Mouse (Mus musculus): Measurements from ENCODE around the gene Trh.

The Trh gene

GRCm38 (mm10) chr6:92244591-92244990 lies at the start of gene Trh:
Gene Trh (minus strand): TSS chr6:92244650.
- in situ Hi-C loops (cut with MboI, MseI): no loop called here

- in situ Hi-C loops (cut with MboI, MseI): loop anchor here (25.0 kb wide), 1 partner anchor 446 kb away; no protein-coding TSS in a partner anchor
These were observed 46.4 kb upstream of the Trh start for GRCm38 (mm10) chr6:92290826-92291225.

- in situ Hi-C loops (cut with MboI, MseI): loop anchor here (25.0 kb wide), 1 partner anchor 450 kb away; no protein-coding TSS in a partner anchor
These were observed 42.4 kb upstream of the Trh start for GRCm38 (mm10) chr6:92286889-92287288.

- in situ Hi-C loops (cut with MboI, MseI): loop anchor here (25.0 kb wide), 1 partner anchor 451 kb away; no protein-coding TSS in a partner anchor
These were observed 41.9 kb upstream of the Trh start for GRCm38 (mm10) chr6:92286258-92286888.

GRCm38 (mm10) chr6:92285559-92285958 lies 41.1 kb upstream of the Trh start:
- in situ Hi-C loops (cut with MboI, MseI): loop anchor here (25.0 kb wide), 1 partner anchor 452 kb away; no protein-coding TSS in a partner anchor

- in situ Hi-C loops (cut with MboI, MseI): loop anchor here (25.0 kb wide), 1 partner anchor 460 kb away; no protein-coding TSS in a partner anchor
These were observed 32.7 kb upstream of the Trh start for GRCm38 (mm10) chr6:92277179-92277578.

GRCm38 (mm10) chr6:92273652-92274322 lies 29.3 kb upstream of the Trh start:
- in situ Hi-C loops (cut with MboI, MseI): no loop called here

GRCm38 (mm10) chr6:92272601-92273000 lies 28.2 kb upstream of the Trh start:
- in situ Hi-C loops (cut with MboI, MseI): no loop called here

GRCm38 (mm10) chr6:92269019-92269418 lies 24.6 kb upstream of the Trh start:
- in situ Hi-C loops (cut with MboI, MseI): loop anchor here (5.0 kb wide), 1 partner anchor 47 kb away; no protein-coding TSS in a partner anchor

GRCm38 (mm10) chr6:92268001-92268400 lies 23.6 kb upstream of the Trh start:
- in situ Hi-C loops (cut with MboI, MseI): loop anchor here (5.0 kb wide), 1 partner anchor 46 kb away; no protein-coding TSS in a partner anchor

- in situ Hi-C loops (cut with MboI, MseI): no loop called here
These were observed 16.9 kb upstream of the Trh start for GRCm38 (mm10) chr6:92261162-92261843.

- in situ Hi-C loops (cut with MboI, MseI): no loop called here
These were observed 10.9 kb upstream of the Trh start for GRCm38 (mm10) chr6:92255346-92255745.

GRCm38 (mm10) chr6:92253253-92253870 lies 8.9 kb upstream of the Trh start:
- in situ Hi-C loops (cut with MboI, MseI): no loop called here

GRCm38 (mm10) chr6:92247215-92247919 lies 2.9 kb upstream of the Trh start:
- in situ Hi-C loops (cut with MboI, MseI): no loop called here

GRCm38 (mm10) chr6:92246335-92246734 lies 1.9 kb upstream of the Trh start:
- in situ Hi-C loops (cut with MboI, MseI): no loop called here

GRCm38 (mm10) chr6:92241178-92241906 lies 3.1 kb downstream of the Trh start:
- in situ Hi-C loops (cut with MboI, MseI): no loop called here

- in situ Hi-C loops (cut with MboI, MseI): no loop called here
These were observed 9.4 kb downstream of the Trh start for GRCm38 (mm10) chr6:92235036-92235435.

- in situ Hi-C loops (cut with MboI, MseI): no loop called here
These were observed 12.7 kb downstream of the Trh start for GRCm38 (mm10) chr6:92231762-92232161.

- in situ Hi-C loops (cut with MboI, MseI): no loop called here
These were observed 13.1 kb downstream of the Trh start for GRCm38 (mm10) chr6:92231356-92231755.

GRCm38 (mm10) chr6:92229586-92229985 lies 14.9 kb downstream of the Trh start:
- in situ Hi-C loops (cut with MboI, MseI): no loop called here
